Mouse (Mus musculus) liver, embryonic 16.5 days (tissue): ENCODE data around the gene Parvb. TPM values are rescaled to one million over a fixed set of nuclear protein-coding genes. Genes with fewer than 3 reads are reported as not detected.

Source experiments
- ATAC-seq: fragments of 200-750 bp; cut with Nextera tagmentation; 2 replicates; pipeline ENCODE4 v1.8.0; 2017; ENCODE audit warnings: low read depth, mild to moderate bottlenecking, moderate number of reproducible peaks, moderate library complexity
- H3K27ac ChIP-seq: fragments of 300-500 bp; sonication (generic); 2 replicates; pipeline ENCODE4 v1.5.1; 2014; ENCODE audit warnings: mild to moderate bottlenecking, low read length
- H3K27me3 ChIP-seq: fragments of 300-500 bp; sonication (generic); 2 replicates; pipeline ENCODE4 v1.6.1; 2014; ENCODE audit warnings: low read depth, low read length, mixed read lengths; ENCODE audit not compliant: control insufficient read depth, insufficient read depth
- H3K36me3 ChIP-seq: fragments of 300-500 bp; sonication (generic); 2 replicates; pipeline ENCODE4 v1.6.1; 2014; ENCODE audit warnings: mild to moderate bottlenecking; ENCODE audit not compliant: control insufficient read depth, insufficient read depth
- H3K4me1 ChIP-seq: fragments of 300-500 bp; sonication (generic); 2 replicates; pipeline ENCODE4 v1.6.1; 2014; ENCODE audit warnings: low read depth, low read length, mixed read lengths; ENCODE audit not compliant: control insufficient read depth
- H3K4me2 ChIP-seq: fragments of 300-500 bp; sonication (generic); 2 replicates; pipeline ENCODE4 v1.6.1; 2014; ENCODE audit warnings: low read depth, low read length, mixed read lengths
- H3K4me3 ChIP-seq: fragments of 300-500 bp; sonication (generic); 2 replicates; pipeline ENCODE4 v1.5.1; 2014; ENCODE audit warnings: low read depth, mild to moderate bottlenecking, low read length
- H3K9ac ChIP-seq: fragments of 300-500 bp; sonication (generic); 2 replicates; pipeline ENCODE4 v1.6.1; 2014; ENCODE audit warnings: low read depth, low read length
- H3K9me3 ChIP-seq: fragments of 300-500 bp; sonication (generic); replicated peaks from 2 replicates; pipeline ENCODE4 v1.6.1; 2016; ENCODE audit warnings: low read length; ENCODE audit not compliant: control insufficient read depth
- WGBS: fragments of 180-500 bp; shearing (Covaris S2); extraction: QIAGEN DNeasy Blood & Tissue Kit; methylation state at CpG from one replicate; pipeline ENCODE4 v1.1.7; 2014; ENCODE audit not compliant: insufficient replicate concordance; 5-methylcytosine and 5-hydroxymethylcytosine counted together
- polyA plus RNA-seq: library from polyadenylated mRNA; unstranded; fragments of >200 nt; fragmentation: Nextera tagmentation; extraction: Ambion mirVana; gene quantifications from 2 replicates; pipeline ENCODE4 v1.2.1, GENCODE M21; 2015

Parvb gene
- polyA plus RNA-seq, 1 experiment from 2014 or later = 6.5 TPM

- Histone ChIP-seq H3K9me3 (no peaks in the 10 kb centered on the region), H3K4me3 (no peak overlapping the region), H3K27me3 (no peaks in the 10 kb centered on the region), H3K27ac (no peak overlapping the region), H3K4me2 (no peak overlapping the region), H3K4me1 (peaks cover 33% of the 10 kb centered on the region), H3K36me3 (peaks cover 39% of the 10 kb centered on the region), H3K9ac (no peak overlapping the region)
- ATAC-seq = no peak
- 57% methylated on average over 4 of the region's 4 CpGs for WGBS
Observed at GRCm38 (mm10) chr15:84207327-84207726, 24.5 kb upstream of the Parvb start.

- Histone ChIP-seq H3K4me1 (peaks cover 36% of the 10 kb centered on the region), H3K4me3 (0 out of 2 replicates have a peak overlapping the region, but pooled peaks have one; percentile 4), H3K9ac (peak overlapping the region; percentile 40), H3K36me3 (peaks cover 24% of the 10 kb centered on the region), H3K27ac (peak overlapping the region; percentile 80), H3K27me3 (no peaks in the 10 kb centered on the region), H3K9me3 (no peaks in the 10 kb centered on the region), H3K4me2 (peak overlapping the region; percentile 40)
- 18% methylated on average over 11 of the region's 11 CpGs for WGBS
- peak; percentile 91 for ATAC-seq
Observed at GRCm38 (mm10) chr15:84209517-84210412, 22.1 kb upstream of the Parvb start.

- Histone ChIP-seq H3K9me3 (no peaks in the 10 kb centered on the region), H3K4me3 (no peak overlapping the region), H3K9ac (peak overlapping the region; percentile 40; the same call in 1 of the 2 replicates), H3K27me3 (no peaks in the 10 kb centered on the region), H3K4me2 (peak overlapping the region; percentile 40), H3K4me1 (peaks cover 36% of the 10 kb centered on the region), H3K27ac (peak overlapping the region; percentile 80), H3K36me3 (peaks cover 24% of the 10 kb centered on the region)
- 0 out of 2 replicates have a peak, but pooled peaks have one; percentile 12 for ATAC-seq
- WGBS = 63% methylated on average over 13 of the region's 13 CpGs
Observed at GRCm38 (mm10) chr15:84210461-84210860, 21.4 kb upstream of the Parvb start.

- Histone ChIP-seq H3K4me1 (peaks cover 38% of the 10 kb centered on the region), H3K4me3 (no peak overlapping the region), H3K4me2 (no peak overlapping the region), H3K9ac (no peak overlapping the region), H3K27me3 (no peaks in the 10 kb centered on the region), H3K36me3 (peaks cover 21% of the 10 kb centered on the region), H3K27ac (peak overlapping the region; percentile 80), H3K9me3 (no peaks in the 10 kb centered on the region)
- 85% methylated on average over 13 of the region's 13 CpGs for WGBS
- no peak for ATAC-seq
Observed at GRCm38 (mm10) chr15:84210941-84211340, 20.9 kb upstream of the Parvb start.

- 57% methylated on average over 4 of the region's 4 CpGs for WGBS
- no peak overlapping the region for H3K9ac ChIP-seq
- H3K9me3 ChIP-seq = no peaks in the 10 kb centered on the region
- H3K36me3 ChIP-seq = peaks cover 17% of the 10 kb centered on the region
- no peaks in the 10 kb centered on the region for H3K27me3 ChIP-seq
- peaks cover 38% of the 10 kb centered on the region for H3K4me1 ChIP-seq
- H3K4me2 ChIP-seq = no peak overlapping the region
- H3K27ac ChIP-seq = no peak overlapping the region
- ATAC-seq = no peak
- H3K4me3 ChIP-seq = no peak overlapping the region
Observed at GRCm38 (mm10) chr15:84211564-84211963, 20.3 kb upstream of the Parvb start.

- 34% methylated on average over 6 of the region's 6 CpGs for WGBS
- no peak overlapping the region for H3K4me2 ChIP-seq
Observed at GRCm38 (mm10) chr15:84212031-84212755, 19.6 kb upstream of the Parvb start.

GRCm38 (mm10) chr15:84212756-84213105, 19.1 kb upstream of the Parvb start:
- Histone ChIP-seq H3K9ac (no peak overlapping the region), H3K4me2 (no peak overlapping the region), H3K4me3 (no peak overlapping the region), H3K4me1 (peaks cover 38% of the 10 kb centered on the region), H3K9me3 (no peaks in the 10 kb centered on the region), H3K27ac (no peak overlapping the region), H3K36me3 (peaks cover 11% of the 10 kb centered on the region), H3K27me3 (no peaks in the 10 kb centered on the region)
- ATAC-seq = no peak
- WGBS = 70% methylated on average over 2 of the region's 2 CpGs

More at GRCm38 (mm10) chr15:84212031-84212755, 19.6 kb upstream of the Parvb start:
- Histone ChIP-seq H3K27ac (no peak overlapping the region), H3K4me3 (no peak overlapping the region), H3K9me3 (no peaks in the 10 kb centered on the region), H3K4me1 (peaks cover 38% of the 10 kb centered on the region), H3K27me3 (no peaks in the 10 kb centered on the region), H3K36me3 (peaks cover 13% of the 10 kb centered on the region), H3K9ac (no peak overlapping the region)
- peak; percentile 7; the same call in 1 of the 2 replicates for ATAC-seq

GRCm38 (mm10) chr15:84213162-84213739, 18.6 kb upstream of the Parvb start:
- peaks cover 38% of the 10 kb centered on the region for H3K4me1 ChIP-seq
- WGBS = 69% methylated on average over 6 of the region's 6 CpGs
- no peak overlapping the region for H3K4me2 ChIP-seq
- ATAC-seq = no peak
- no peak overlapping the region for H3K9ac ChIP-seq
- H3K4me3 ChIP-seq = no peak overlapping the region
- no peaks in the 10 kb centered on the region for H3K9me3 ChIP-seq
- H3K27me3 ChIP-seq = no peaks in the 10 kb centered on the region
- peaks cover 8% of the 10 kb centered on the region for H3K36me3 ChIP-seq
- no peak overlapping the region for H3K27ac ChIP-seq
